Mouse (Mus musculus) hindbrain, embryonic 11.5 days (tissue): ENCODE data around the gene 1700022I11Rik. TPM values are rescaled to one million over a fixed set of nuclear protein-coding genes. Genes with fewer than 3 reads are reported as not detected.

Source experiments
- ATAC-seq: fragments of 200-750 bp; cut with Nextera tagmentation; 2 replicates; pipeline ENCODE4 v1.8.0; 2017; ENCODE audit warnings: mild to moderate bottlenecking, moderate TSS enrichment, moderate library complexity; ENCODE audit not compliant: low FRiP score
- DNase-seq: peaks from one replicate; pipeline ENCODE4 v3.0.0-alpha.2; 2015; ENCODE audit warnings: low spot score
- H3K27ac ChIP-seq: fragments of 300-500 bp; sonication (generic); 2 replicates; pipeline ENCODE4 v1.5.1; 2014; ENCODE audit warnings: mild to moderate bottlenecking, low read depth, low read length
- H3K27me3 ChIP-seq: fragments of 300-500 bp; sonication (generic); 2 replicates; pipeline ENCODE4 v1.6.1; 2014; ENCODE audit warnings: mild to moderate bottlenecking, low read length, moderate library complexity, mixed read lengths; ENCODE audit not compliant: control insufficient read depth, insufficient read depth
- H3K36me3 ChIP-seq: fragments of 300-500 bp; sonication (generic); 2 replicates; pipeline ENCODE4 v1.6.1; 2014; ENCODE audit warnings: mild to moderate bottlenecking, low read length, moderate library complexity, mixed read lengths; ENCODE audit not compliant: control insufficient read depth, insufficient read depth
- H3K4me1 ChIP-seq: fragments of 300-500 bp; sonication (generic); replicated peaks from 2 replicates; pipeline ENCODE4 v1.6.1; 2014; ENCODE audit warnings: low read length, mixed read lengths; ENCODE audit not compliant: control insufficient read depth, insufficient read depth
- H3K4me2 ChIP-seq: fragments of 300-500 bp; sonication (generic); replicated peaks from 2 replicates; pipeline ENCODE4 v1.6.1; 2014; ENCODE audit warnings: mild to moderate bottlenecking, low read depth, low read length
- H3K4me3 ChIP-seq: fragments of 300-500 bp; sonication (generic); 2 replicates; pipeline ENCODE4 v1.5.1; 2014; ENCODE audit warnings: low read depth, low read length
- H3K9ac ChIP-seq: fragments of 300-500 bp; sonication (generic); 2 replicates; pipeline ENCODE4 v1.6.1; 2014; ENCODE audit warnings: low read depth, low read length
- H3K9me3 ChIP-seq: fragments of 300-500 bp; sonication (generic); 2 replicates; pipeline ENCODE4 v1.6.1; 2016; ENCODE audit warnings: low read length; ENCODE audit not compliant: control insufficient read depth
- WGBS: fragments of 180-500 bp; shearing (Covaris S2); extraction: QIAGEN DNeasy Blood & Tissue Kit; methylation state at CpG from one replicate; pipeline ENCODE4 v1.1.7; 2014; 5-methylcytosine and 5-hydroxymethylcytosine counted together
- polyA plus RNA-seq: library from polyadenylated mRNA; unstranded; fragments of >200 nt; fragmentation: Nextera tagmentation; extraction: Ambion mirVana; gene quantifications from 2 replicates; pipeline ENCODE4 v1.2.1, GENCODE M21; 2014

1700022I11Rik gene
- 0.27 and 0.40 TPM in 2 replicates for polyA plus RNA-seq

DNA sequence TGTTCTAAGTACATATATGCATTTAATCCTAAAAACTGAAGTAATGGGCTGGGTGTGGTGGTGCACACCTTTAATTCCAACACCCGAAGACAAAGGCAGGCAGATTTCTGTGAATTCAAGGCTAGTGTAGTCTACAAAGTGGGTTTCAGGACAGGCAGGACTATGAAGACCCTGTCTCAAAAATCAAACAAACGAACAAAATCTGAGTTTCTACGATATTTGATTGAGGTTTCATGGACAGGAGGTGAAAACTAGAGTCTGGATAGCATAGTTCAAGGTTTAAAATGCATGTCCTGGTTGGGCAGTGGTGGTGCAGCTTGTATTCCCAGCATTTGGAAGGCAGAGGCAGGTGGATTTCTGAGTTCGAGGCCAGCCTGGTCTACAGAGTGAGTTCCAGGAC lies at the start of gene 1700022I11Rik:
Gene 1700022I11Rik, plus strand, starts transcription at position 301 of the 400 bp plus-strand sequence.
- no peak within 1 kb of the TSS for H3K9ac ChIP-seq
- no peak for ATAC-seq
- no peak within 1 kb of the TSS for H3K4me2 ChIP-seq
- no peak for DNase-seq
- no peaks in the 10 kb centered on the region for H3K9me3 ChIP-seq
- H3K27ac ChIP-seq = no peak within 1 kb of the TSS
- WGBS = 97% methylated on average over 4 of the region's 4 CpGs
- no peak within 1 kb of the TSS for H3K4me3 ChIP-seq
- no peaks in the 10 kb centered on the region for H3K27me3 ChIP-seq
- no peaks in the 10 kb centered on the region for H3K4me1 ChIP-seq
- H3K36me3 ChIP-seq = no peaks in the 10 kb centered on the region

GRCm38 (mm10) chr4:42920726-42921125 lies 48.7 kb upstream of the 1700022I11Rik start:
- Histone ChIP-seq H3K27ac (no peak overlapping the region), H3K36me3 (no peaks in the 10 kb centered on the region), H3K4me2 (no peak overlapping the region), H3K27me3 (peaks cover 16% of the 10 kb centered on the region), H3K9ac (no peak overlapping the region), H3K9me3 (no peaks in the 10 kb centered on the region), H3K4me3 (no peak overlapping the region), H3K4me1 (peaks cover 3% of the 10 kb centered on the region; the same call in 1 of the 2 replicates)
- ATAC-seq (no peak), DNase-seq (no peak)
- 83% methylated on average over 9 of the region's 9 CpGs for WGBS

GRCm38 (mm10) chr4:42921536-42921935 lies 47.9 kb upstream of the 1700022I11Rik start:
- no peaks in the 10 kb centered on the region for H3K36me3 ChIP-seq
- H3K27ac ChIP-seq = no peak overlapping the region
- ATAC-seq (no peak), DNase-seq (no peak)
- no peaks in the 10 kb centered on the region for H3K9me3 ChIP-seq
- peaks cover 11% of the 10 kb centered on the region for H3K27me3 ChIP-seq
- no peak overlapping the region for H3K4me2 ChIP-seq
- H3K4me1 ChIP-seq = peaks cover 3% of the 10 kb centered on the region; the same call in 1 of the 2 replicates
- no peak overlapping the region for H3K4me3 ChIP-seq
- no peak overlapping the region for H3K9ac ChIP-seq
- 93% methylated on average over 2 of the region's 2 CpGs for WGBS

GRCm38 (mm10) chr4:42922056-42922455 lies 47.3 kb upstream of the 1700022I11Rik start:
- no peak overlapping the region for H3K9ac ChIP-seq
- no peak for DNase-seq
- WGBS = 79% methylated on average over 6 of the region's 6 CpGs

GRCm38 (mm10) chr4:42922461-42922860 lies 46.9 kb upstream of the 1700022I11Rik start:
- peaks cover under 1% of the 10 kb centered on the region; the same call in 1 of the 2 replicates for H3K4me1 ChIP-seq
- no peak overlapping the region for H3K4me2 ChIP-seq
- H3K36me3 ChIP-seq = no peaks in the 10 kb centered on the region
- DNase-seq = no peak
- no peak for ATAC-seq
- no peak overlapping the region for H3K27ac ChIP-seq
- H3K4me3 ChIP-seq = no peak overlapping the region
- H3K27me3 ChIP-seq = peaks cover 7% of the 10 kb centered on the region
- no peak overlapping the region for H3K9ac ChIP-seq
- WGBS = 93% methylated on average over 8 of the region's 8 CpGs
- H3K9me3 ChIP-seq = no peaks in the 10 kb centered on the region

More at GRCm38 (mm10) chr4:42922056-42922455, 47.3 kb upstream of the 1700022I11Rik start:
- no peak for ATAC-seq
- H3K4me1 ChIP-seq = peaks cover 3% of the 10 kb centered on the region; the same call in 1 of the 2 replicates
- H3K4me2 ChIP-seq = no peak overlapping the region
- no peak overlapping the region for H3K27ac ChIP-seq
- H3K27me3 ChIP-seq = peaks cover 10% of the 10 kb centered on the region
- H3K4me3 ChIP-seq = no peak overlapping the region
- no peaks in the 10 kb centered on the region for H3K9me3 ChIP-seq
- H3K36me3 ChIP-seq = no peaks in the 10 kb centered on the region

DNA sequence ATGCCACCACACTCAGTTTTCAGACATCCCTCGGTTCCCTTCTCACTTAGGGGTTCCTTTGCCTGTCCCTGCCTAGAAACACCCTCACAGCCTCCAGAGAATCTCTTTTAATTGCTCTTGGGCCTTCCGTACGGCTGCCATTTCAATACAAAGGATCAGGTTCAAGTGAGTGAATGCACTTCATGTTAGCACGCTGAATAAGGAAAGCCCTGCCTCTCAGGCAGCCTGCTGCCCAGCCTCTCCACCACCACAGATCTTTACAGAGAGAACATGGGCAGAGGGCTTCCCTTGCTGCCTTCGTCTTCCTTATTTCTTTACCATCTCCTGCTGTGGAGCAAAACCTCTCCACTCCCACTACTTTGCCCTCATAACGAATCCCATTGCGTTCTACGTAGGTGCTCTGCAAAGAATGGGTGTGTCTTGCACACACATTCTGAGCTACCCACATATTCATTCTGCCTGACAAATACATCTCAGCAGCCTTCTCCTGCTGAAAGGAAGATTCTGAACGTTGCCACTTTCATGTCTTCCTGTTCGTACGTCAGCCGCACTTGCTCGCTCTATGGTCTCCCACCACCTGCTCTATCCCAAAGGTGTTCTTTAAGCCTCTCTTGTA lies 45.2 kb upstream of the 1700022I11Rik start:
- H3K4me2 ChIP-seq = no peak overlapping the region
- H3K4me3 ChIP-seq = no peak overlapping the region
- no peak overlapping the region for H3K9ac ChIP-seq
- no peak for ATAC-seq
- 76% methylated on average over 13 of the region's 13 CpGs for WGBS
- H3K27me3 ChIP-seq = no peaks in the 10 kb centered on the region
- H3K9me3 ChIP-seq = no peaks in the 10 kb centered on the region
- no peak for DNase-seq
- no peak overlapping the region for H3K27ac ChIP-seq
- H3K4me1 ChIP-seq = no peaks in the 10 kb centered on the region
- no peaks in the 10 kb centered on the region for H3K36me3 ChIP-seq

DNA sequence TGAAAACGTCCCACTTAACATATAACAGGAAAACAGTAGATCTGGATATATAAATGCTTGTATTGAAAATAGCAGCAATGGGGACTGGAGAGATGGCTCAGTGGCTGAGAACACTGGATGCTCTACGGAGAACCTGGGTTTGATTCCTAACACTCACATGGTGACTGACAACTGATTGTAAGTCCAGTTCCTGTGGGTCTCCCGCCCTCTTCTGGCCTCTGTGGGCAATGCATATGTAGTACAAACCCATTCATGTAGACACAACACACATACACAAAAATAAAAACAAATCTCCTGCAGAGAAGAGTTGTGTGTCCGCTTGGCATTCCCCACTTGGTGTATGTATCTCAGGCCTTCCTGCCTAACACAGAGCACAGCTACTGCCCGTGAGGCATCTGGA lies 41.2 kb upstream of the 1700022I11Rik start:
- DNase-seq (no peak), ATAC-seq (no peak)
- Histone ChIP-seq H3K4me3 (no peak overlapping the region), H3K36me3 (no peaks in the 10 kb centered on the region), H3K4me1 (no peaks in the 10 kb centered on the region), H3K9me3 (no peaks in the 10 kb centered on the region), H3K9ac (no peak overlapping the region), H3K4me2 (no peak overlapping the region), H3K27me3 (no peaks in the 10 kb centered on the region), H3K27ac (no peak overlapping the region)
- 79% methylated on average over 5 of the region's 5 CpGs for WGBS

- Histone ChIP-seq H3K4me2 (no peak overlapping the region), H3K9ac (no peak overlapping the region), H3K4me3 (no peak overlapping the region), H3K27me3 (no peaks in the 10 kb centered on the region), H3K4me1 (no peaks in the 10 kb centered on the region), H3K9me3 (no peaks in the 10 kb centered on the region), H3K36me3 (no peaks in the 10 kb centered on the region), H3K27ac (no peak overlapping the region)
- WGBS = 94% methylated on average over 9 of the region's 9 CpGs
- DNase-seq = no peak
- no peak for ATAC-seq
These were observed 40.5 kb upstream of the 1700022I11Rik start for GRCm38 (mm10) chr4:42928952-42929351.

DNA sequence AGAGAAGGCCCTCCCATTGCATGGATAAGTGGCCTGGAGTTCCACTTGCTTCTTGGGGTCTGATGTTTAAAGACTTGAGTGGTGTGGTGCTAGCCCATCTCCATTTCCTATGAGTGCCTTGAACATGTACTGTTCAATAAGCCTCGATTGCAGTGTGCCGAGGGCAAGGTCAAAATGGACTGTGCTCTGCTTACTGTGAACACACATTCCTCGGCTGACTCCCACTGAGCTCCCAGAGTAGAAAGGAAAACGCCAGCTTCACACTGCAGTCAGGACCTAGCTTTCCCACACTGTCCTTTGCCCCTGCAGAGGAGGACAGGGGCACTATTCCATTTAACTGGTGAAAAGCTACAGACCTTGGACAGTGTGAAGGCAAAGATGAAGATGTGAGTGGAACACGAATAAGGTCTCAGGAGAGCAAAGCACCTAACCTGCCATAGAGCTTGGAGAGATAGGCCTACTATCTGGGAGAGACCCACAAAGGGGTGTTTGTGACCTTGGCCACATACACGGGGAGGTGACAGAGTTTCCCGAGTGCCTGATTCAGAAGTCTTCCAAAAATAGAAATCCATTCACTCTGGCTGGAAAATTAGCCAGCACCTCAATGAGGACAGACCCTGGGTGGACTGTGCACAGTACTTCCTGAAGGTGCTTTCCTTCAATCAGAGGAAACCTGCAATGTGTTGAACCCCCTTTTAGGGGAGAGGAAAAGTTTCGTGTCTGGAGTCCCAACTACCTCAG lies 37.0 kb upstream of the 1700022I11Rik start:
- Histone ChIP-seq H3K27ac (no peak overlapping the region), H3K4me1 (no peaks in the 10 kb centered on the region), H3K4me2 (no peak overlapping the region), H3K36me3 (no peaks in the 10 kb centered on the region), H3K4me3 (no peak overlapping the region), H3K9me3 (no peaks in the 10 kb centered on the region), H3K27me3 (no peaks in the 10 kb centered on the region), H3K9ac (no peak overlapping the region)
- 65% methylated on average over 8 of the region's 8 CpGs for WGBS
- ATAC-seq = no peak
- DNase-seq = no peak
